ENCODE assay signal across 11 mouse cellular contexts in genomic region chr13:40734316-40734965, GRCm38 (mm10). TPM values are rescaled to one million over a fixed set of nuclear protein-coding genes. Genes with fewer than 3 reads are reported as not detected.
DNase-seq lines count a peak whose midpoint lies in the region; ATAC-seq lines count a peak whose summit lies in the region.
"Had no signal": no experiment of that assay in that cellular context is flagged by ENCODE, and none has a peak within 500 bp of the region (broad histone marks: within the 10 kb centered on the region; RNA-seq: fewer than 3 reads in every experiment).

No protein-coding gene starts in this region.

- no peak for DNase-seq in heart, postnatal 10 days
- DNase-seq in embryonic facial prominence, embryonic 11.5 days (ENCODE audit: low spot score), result peak; percentile 35
- DNase-seq in layer of hippocampus, adult 8-10 months (ENCODE audit: low spot score in 2 of 2), result no peak
- no peak for DNase-seq in gastrocnemius, postnatal 14 days
- no peak for DNase-seq in adrenal gland, postnatal 10 days
- DNase-seq: kidney, adult 9 months; thymus, postnatal 25 days had no signal

- peak overlapping the region; percentile 49 for H3K4me3 ChIP-seq in heart, embryonic 16.5 days (ENCODE audit: low read length)
- peak overlapping the region; percentile 55 for H3K4me3 ChIP-seq in embryonic facial prominence, embryonic 11.5 days (ENCODE audit: low read depth, low read length)
- H3K4me3 ChIP-seq in intestine, embryonic 15.5 days (replicated peaks), result peak overlapping the region; percentile 9; the same call in 1 of the 2 replicates
- H3K4me3 ChIP-seq in neural tube, embryonic 12.5 days, result peak overlapping the region; percentile 54

- H3K27me3 ChIP-seq in heart, embryonic 16.5 days (ENCODE audit: control insufficient read depth, insufficient read depth, low read length), result peaks cover 85% of the 10 kb centered on the region
- H3K27me3 ChIP-seq in embryonic facial prominence, embryonic 11.5 days (ENCODE audit: control insufficient read depth, insufficient read depth, low read length), result peaks cover 55% of the 10 kb centered on the region
- H3K27me3 ChIP-seq in intestine, embryonic 15.5 days (replicated peaks), result peaks cover 86% of the 10 kb centered on the region
- peaks cover 76% of the 10 kb centered on the region for H3K27me3 ChIP-seq in neural tube, embryonic 12.5 days (replicated peaks)

- intact Hi-C loops in heart, postnatal 10 days (cut with DNase I), result no loop called here
- intact Hi-C loops in gastrocnemius, postnatal 14 days (cut with DNase I; ENCODE audit: low total_unique reads), result no loop called here

- no peaks in the 10 kb centered on the region for H3K9me3 ChIP-seq in heart, embryonic 16.5 days (replicated peaks; ENCODE audit: control insufficient read depth, low read length)
- no peaks in the 10 kb centered on the region for H3K9me3 ChIP-seq in embryonic facial prominence, embryonic 11.5 days (replicated peaks; ENCODE audit: control insufficient read depth, low read length)
- no peaks in the 10 kb centered on the region for H3K9me3 ChIP-seq in intestine, embryonic 15.5 days
- no peaks in the 10 kb centered on the region for H3K9me3 ChIP-seq in neural tube, embryonic 12.5 days

- H3K9ac ChIP-seq in heart, embryonic 16.5 days (ENCODE audit: low read length), result no peak overlapping the region
- peak overlapping the region; percentile 9; the same call in 1 of the 2 replicates for H3K9ac ChIP-seq in embryonic facial prominence, embryonic 11.5 days (replicated peaks; ENCODE audit: low read length)
- H3K9ac ChIP-seq in intestine, embryonic 15.5 days, result no peak overlapping the region
- H3K9ac ChIP-seq in neural tube, embryonic 12.5 days, result no peak overlapping the region

- under 1% methylated on average over 33 of the region's 33 CpGs for WGBS in heart, embryonic 16.5 days
- WGBS in embryonic facial prominence, embryonic 11.5 days, result under 1% methylated on average over 33 of the region's 33 CpGs
- under 1% methylated on average over 33 of the region's 33 CpGs for WGBS in intestine, embryonic 15.5 days
- WGBS in neural tube, embryonic 12.5 days, result under 1% methylated on average over 33 of the region's 33 CpGs

- peak overlapping the region; percentile 70 for H3K4me2 ChIP-seq in heart, embryonic 16.5 days (ENCODE audit: low read depth, low read length)
- H3K4me2 ChIP-seq in embryonic facial prominence, embryonic 11.5 days (ENCODE audit: low read depth, low read length), result peak overlapping the region; percentile 79
- H3K4me2 ChIP-seq in intestine, embryonic 15.5 days (replicated peaks), result peak overlapping the region; percentile 58
- H3K4me2 ChIP-seq in neural tube, embryonic 12.5 days (replicated peaks), result peak overlapping the region; percentile 63

- ATAC-seq in heart, embryonic 16.5 days (replicated peaks; ENCODE audit: extremely low read depth, insufficient read depth, low FRiP score), result no peak
- ATAC-seq in embryonic facial prominence, embryonic 11.5 days (replicated peaks; ENCODE audit: insufficient number of reproducible peaks, low FRiP score, low TSS enrichment, low read depth), result no peak
- no peak for ATAC-seq in intestine, embryonic 15.5 days
- ATAC-seq in neural tube, embryonic 12.5 days (ENCODE audit: low FRiP score, low read depth), result no peak

- no peak overlapping the region for H3K27ac ChIP-seq in heart, embryonic 16.5 days (ENCODE audit: low read length)
- no peak overlapping the region for H3K27ac ChIP-seq in embryonic facial prominence, embryonic 11.5 days (replicated peaks; ENCODE audit: low read depth, low read length)
- no peak overlapping the region for H3K27ac ChIP-seq in intestine, embryonic 15.5 days
- H3K27ac ChIP-seq in neural tube, embryonic 12.5 days, result no peak overlapping the region

- H3K4me1 ChIP-seq in heart, embryonic 16.5 days (ENCODE audit: control insufficient read depth, insufficient read depth, low read length), result peaks cover 24% of the 10 kb centered on the region
- no peaks in the 10 kb centered on the region; the same call in none of the 2 replicates for H3K4me1 ChIP-seq in embryonic facial prominence, embryonic 11.5 days (ENCODE audit: control insufficient read depth, insufficient read depth, low read length)
- H3K4me1 ChIP-seq in intestine, embryonic 15.5 days (replicated peaks), result peaks cover 22% of the 10 kb centered on the region
- peaks cover 28% of the 10 kb centered on the region for H3K4me1 ChIP-seq in neural tube, embryonic 12.5 days

- H3K36me3 ChIP-seq in heart, embryonic 16.5 days (ENCODE audit: control insufficient read depth, insufficient read depth), result no peaks in the 10 kb centered on the region
- H3K36me3 ChIP-seq in embryonic facial prominence, embryonic 11.5 days (replicated peaks; ENCODE audit: control insufficient read depth, insufficient read depth, low read depth, low read length), result no peaks in the 10 kb centered on the region
- H3K36me3 ChIP-seq in intestine, embryonic 15.5 days, result no peaks in the 10 kb centered on the region
- H3K36me3 ChIP-seq in neural tube, embryonic 12.5 days, result no peaks in the 10 kb centered on the region
- H3K36me3 ChIP-seq: G1E had no signal

RNA-seq across cellular contexts. Expression of gene Tfap2a, which starts 3.7 kb away (rescaled TPM):
- 0.05 and 0.07 TPM in 2 replicates for polyA plus RNA-seq in heart, embryonic 16.5 days (2015; fragmentation: Nextera tagmentation; extraction: Ambion mirVana)
- total RNA-seq in heart, postnatal 10 days (2021), result under 1 TPM; 0.22 TPM
- polyA plus RNA-seq in embryonic facial prominence, embryonic 11.5 days (2014; fragmentation: Nextera tagmentation; extraction: Ambion mirVana), result 7.7 and 8.4 TPM in 2 replicates
- 0.19 and 0.21 TPM in 2 replicates for polyA plus RNA-seq in intestine, embryonic 15.5 days (2015; fragmentation: Nextera tagmentation; extraction: Ambion mirVana)
- polyA plus RNA-seq in neural tube, embryonic 12.5 days (2016; fragmentation: Nextera tagmentation; extraction: Ambion mirVana), result 15.5 and 21.6 TPM in 2 replicates
- total RNA-seq in layer of hippocampus, adult 8-10 months (2022), result under 1 TPM; 0.27 to 0.45 (median 0.30) TPM
- total RNA-seq in gastrocnemius, postnatal 14 days (2021), result not detected
- total RNA-seq in adrenal gland, postnatal 10 days (2021), result under 1 TPM; 0.33 to 0.36 TPM
